Mouse (Mus musculus) limb, embryonic 13.5 days (tissue): ENCODE measurements at regions not wholly inside any gene's neighbourhood (a gene's known extent, or its start where the extent isn't known, plus 50 kb on each side); places are given as distances from the start of the nearest gene placed in this dataset.

Source experiments
- ATAC-seq: fragments of 200-750 bp; cut with Nextera tagmentation; 2 replicates; pipeline ENCODE4 v1.8.0; 2017; ENCODE audit warnings: low read depth, moderate number of reproducible peaks, moderate TSS enrichment; ENCODE audit not compliant: low FRiP score
- H3K27ac ChIP-seq: fragments of 300-500 bp; sonication (generic); 2 replicates; pipeline ENCODE4 v1.5.1; 2015; ENCODE audit warnings: inconsistent platforms, mild to moderate bottlenecking, moderate library complexity
- H3K27me3 ChIP-seq: fragments of 300-500 bp; sonication (generic); 2 replicates; pipeline ENCODE4 v1.6.1; 2015; ENCODE audit warnings: mild to moderate bottlenecking, inconsistent platforms
- H3K36me3 ChIP-seq: fragments of 300-500 bp; sonication (generic); 2 replicates; pipeline ENCODE4 v1.6.1; 2015; ENCODE audit warnings: inconsistent platforms, mild to moderate bottlenecking, moderate library complexity
- H3K4me1 ChIP-seq: fragments of 300-500 bp; sonication (generic); 2 replicates; pipeline ENCODE4 v1.6.1; 2015; ENCODE audit warnings: inconsistent platforms
- H3K4me2 ChIP-seq: fragments of 300-500 bp; sonication (generic); replicated peaks from 2 replicates; pipeline ENCODE4 v1.6.1; 2015; ENCODE audit warnings: inconsistent platforms, mild to moderate bottlenecking, moderate library complexity
- H3K4me3 ChIP-seq: fragments of 300-500 bp; sonication (generic); 2 replicates; pipeline ENCODE4 v1.5.1; 2015; ENCODE audit warnings: moderate library complexity, mild to moderate bottlenecking, inconsistent platforms
- H3K9ac ChIP-seq: fragments of 300-500 bp; sonication (generic); 2 replicates; pipeline ENCODE4 v1.6.1; 2015; ENCODE audit warnings: mild to moderate bottlenecking, inconsistent platforms
- H3K9me3 ChIP-seq: fragments of 300-500 bp; sonication (generic); 2 replicates; pipeline ENCODE4 v1.6.1; 2016; ENCODE audit warnings: inconsistent platforms
- WGBS: fragments of 180-500 bp; shearing (Covaris S2); methylation state at CpG from one replicate; pipeline ENCODE4 v1.1.7; 2015; 5-methylcytosine and 5-hydroxymethylcytosine counted together

DNA sequence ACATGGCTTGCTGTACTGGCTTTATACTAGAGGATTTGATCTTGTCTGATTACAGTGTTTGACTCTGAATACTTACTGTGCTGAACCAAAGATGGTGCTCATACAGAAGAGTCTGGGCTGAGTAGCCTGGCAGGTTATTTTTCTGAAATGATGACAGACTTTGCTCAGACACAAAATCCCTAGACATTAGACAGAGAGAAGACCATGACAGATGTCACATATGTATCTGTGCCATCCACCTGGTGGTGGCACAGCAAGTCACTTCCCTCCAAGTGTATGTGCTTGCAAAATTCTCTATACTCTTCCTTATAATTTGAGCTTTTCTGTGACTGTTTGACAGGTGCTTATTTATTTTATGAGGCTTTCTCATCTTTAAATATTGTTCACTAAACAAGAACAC, 80.7 kb downstream of the Gm7361 start:
- H3K4me2 ChIP-seq, result no peak overlapping the region
- ATAC-seq, result no peak
- H3K4me1 ChIP-seq, result no peaks in the 10 kb centered on the region
- H3K9ac ChIP-seq, result no peak overlapping the region
- H3K4me3 ChIP-seq, result no peak overlapping the region
- H3K27me3 ChIP-seq, result no peaks in the 10 kb centered on the region
- no peaks in the 10 kb centered on the region for H3K9me3 ChIP-seq
- H3K36me3 ChIP-seq, result no peaks in the 10 kb centered on the region
- H3K27ac ChIP-seq, result no peak overlapping the region

DNA sequence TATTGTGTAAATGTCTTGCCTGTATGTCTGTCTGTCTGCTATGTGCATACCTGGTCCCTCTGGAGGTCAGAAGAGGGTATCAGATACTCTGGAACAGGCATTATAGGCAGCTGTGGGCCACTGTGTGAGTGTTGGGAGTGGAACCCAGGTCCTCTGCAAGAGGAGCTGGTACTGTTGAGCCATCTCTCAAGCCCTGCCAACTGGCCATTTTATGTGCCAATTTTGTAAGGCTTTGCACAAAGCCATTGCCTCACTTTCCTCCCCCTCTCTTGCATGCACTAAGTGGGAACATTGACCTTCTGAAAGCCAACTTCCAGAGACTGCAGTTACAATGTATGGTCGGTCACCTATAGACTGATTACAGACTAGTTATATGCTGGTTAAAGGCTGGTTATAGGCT, 81.8 kb downstream of the Gm7361 start:
- H3K4me3 ChIP-seq, result no peak overlapping the region
- no peak overlapping the region for H3K27ac ChIP-seq
- no peak for ATAC-seq
- no peaks in the 10 kb centered on the region for H3K36me3 ChIP-seq
- no peak overlapping the region for H3K4me2 ChIP-seq
- H3K9ac ChIP-seq, result no peak overlapping the region
- WGBS, result 88% methylated on average over 1 of the region's 1 CpGs
- no peaks in the 10 kb centered on the region for H3K27me3 ChIP-seq
- no peaks in the 10 kb centered on the region for H3K9me3 ChIP-seq
- no peaks in the 10 kb centered on the region for H3K4me1 ChIP-seq

DNA sequence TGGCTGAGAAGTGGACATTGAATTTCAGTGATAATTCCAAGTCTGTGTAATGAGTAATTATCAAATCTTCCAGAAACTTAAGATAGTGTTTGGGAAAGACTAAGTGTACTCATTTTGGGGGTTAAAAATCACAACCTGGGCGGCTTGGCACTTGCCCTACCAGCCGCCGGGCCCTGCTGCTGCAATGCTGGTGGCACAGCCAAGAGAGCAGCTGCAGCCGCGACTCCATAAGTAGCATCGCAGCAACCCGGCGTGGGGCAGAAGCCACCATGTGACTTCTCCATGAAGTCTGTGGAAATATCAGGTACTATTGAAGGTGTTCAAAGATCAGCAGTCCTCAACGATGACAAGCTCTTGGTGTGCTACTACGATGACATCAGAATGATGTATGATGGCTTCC, 97.7 kb downstream of the Gm7361 start:
- 93% methylated on average over 10 of the region's 10 CpGs for WGBS
- Histone ChIP-seq H3K9me3 (no peaks in the 10 kb centered on the region), H3K9ac (no peak overlapping the region), H3K4me1 (no peaks in the 10 kb centered on the region), H3K4me3 (no peak overlapping the region), H3K4me2 (no peak overlapping the region), H3K36me3 (no peaks in the 10 kb centered on the region), H3K27ac (no peak overlapping the region), H3K27me3 (no peaks in the 10 kb centered on the region)
- no peak for ATAC-seq

DNA sequence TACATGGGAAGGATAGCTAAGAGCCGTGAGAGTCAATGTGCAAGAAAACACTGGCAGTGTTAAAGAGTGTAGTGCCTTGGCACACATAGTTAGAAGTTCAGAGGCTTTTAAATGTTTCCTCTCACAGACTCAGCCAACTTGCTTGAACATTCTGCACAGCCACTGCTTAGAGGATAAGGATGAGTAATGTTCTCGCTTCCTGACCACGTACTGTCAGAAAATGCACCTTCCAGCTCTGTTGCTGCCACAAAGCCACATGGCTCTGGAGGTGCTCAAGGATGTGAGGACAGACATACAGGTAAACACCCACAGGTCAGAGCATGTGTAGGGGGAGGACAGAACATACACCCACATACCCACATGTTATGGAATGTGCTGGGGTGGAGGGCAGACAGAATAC, 101.6 kb downstream of the Gm7361 start:
- no peak for ATAC-seq
- H3K27ac ChIP-seq, result no peak overlapping the region
- H3K4me2 ChIP-seq, result no peak overlapping the region
- no peak overlapping the region for H3K9ac ChIP-seq
- no peak overlapping the region for H3K4me3 ChIP-seq
- H3K27me3 ChIP-seq, result no peaks in the 10 kb centered on the region
- H3K4me1 ChIP-seq, result no peaks in the 10 kb centered on the region
- 87% methylated on average over 3 of the region's 3 CpGs for WGBS
- H3K36me3 ChIP-seq, result no peaks in the 10 kb centered on the region
- H3K9me3 ChIP-seq, result no peaks in the 10 kb centered on the region

DNA sequence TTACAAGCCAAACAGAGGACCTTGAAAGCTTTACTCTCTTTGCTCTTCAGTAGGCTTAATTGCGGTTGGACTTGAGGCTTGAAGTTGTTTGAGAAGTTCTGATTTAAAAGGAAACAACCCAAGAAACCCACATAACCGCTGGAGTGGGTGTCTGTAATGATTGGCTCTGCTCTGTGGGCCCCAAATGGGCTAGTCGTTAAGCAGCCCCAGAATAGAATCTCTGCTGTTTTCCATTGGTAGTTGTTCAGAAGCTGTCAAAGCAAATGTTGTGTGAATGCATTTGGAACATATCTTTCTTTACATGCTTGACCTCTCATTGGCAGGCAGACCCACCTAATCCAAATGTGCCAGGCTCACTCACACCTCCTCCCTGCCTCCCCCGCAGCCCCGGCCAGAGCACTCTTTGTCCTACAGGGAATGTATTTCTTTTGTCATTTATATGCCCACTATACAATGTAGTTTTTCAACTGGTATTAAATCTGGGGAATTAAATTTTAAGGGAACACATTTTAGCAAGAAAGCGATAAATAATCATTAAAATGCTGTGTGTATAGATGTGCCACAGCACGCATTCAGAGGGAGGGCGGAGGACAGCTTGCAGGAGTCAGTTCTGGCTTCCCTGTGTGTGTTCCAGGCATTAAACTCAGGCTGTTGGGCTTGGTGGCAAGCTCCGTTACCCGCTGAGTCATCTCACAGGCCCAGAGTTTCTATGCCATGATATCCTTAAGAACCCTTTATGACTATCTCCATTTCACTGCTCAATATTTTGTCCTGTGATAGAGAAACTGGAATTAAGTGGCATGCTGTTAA, 116.9 kb downstream of the Gm7361 start:
- Histone ChIP-seq H3K27ac (no peak overlapping the region), H3K4me3 (no peak overlapping the region), H3K9me3 (no peaks in the 10 kb centered on the region), H3K27me3 (0 out of 2 replicates have a peak, but pooled peaks cover 2% of the 10 kb centered on the region), H3K4me2 (no peak overlapping the region), H3K4me1 (peaks cover 9% of the 10 kb centered on the region; the same call in 1 of the 2 replicates), H3K36me3 (no peaks in the 10 kb centered on the region), H3K9ac (no peak overlapping the region)
- ATAC-seq, result no peak
- 38% methylated on average over 10 of the region's 10 CpGs for WGBS

DNA sequence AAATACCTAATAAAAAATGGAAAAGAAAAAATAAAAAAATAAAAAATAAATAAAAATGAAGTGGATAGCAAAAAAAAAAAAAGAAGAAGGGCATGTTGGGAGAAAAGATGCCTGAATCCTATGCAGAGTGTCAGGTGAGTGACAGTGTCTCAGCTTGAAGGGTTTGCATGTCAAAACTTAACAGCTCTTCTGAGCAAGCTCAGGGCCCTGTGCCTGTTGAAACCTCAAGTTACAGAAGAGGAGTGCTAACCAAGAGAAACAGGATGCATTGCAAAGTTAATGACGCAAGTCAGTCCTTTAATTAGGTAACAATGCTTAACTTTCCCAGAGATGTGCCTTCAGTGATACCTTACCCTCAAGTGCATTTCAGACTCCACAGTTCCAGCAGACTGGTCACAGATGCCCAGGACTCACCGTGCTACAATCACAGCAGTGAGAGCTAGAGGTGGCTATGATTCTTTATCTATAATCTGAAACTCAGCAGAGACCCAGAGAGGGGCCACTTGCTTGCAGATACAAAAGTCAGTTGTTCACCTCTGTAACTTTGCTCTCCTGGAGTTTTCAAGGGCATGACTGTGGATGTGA, 149.7 kb downstream of the Gm7361 start:
- no peaks in the 10 kb centered on the region for H3K4me1 ChIP-seq
- no peak overlapping the region for H3K4me3 ChIP-seq
- no peaks in the 10 kb centered on the region for H3K36me3 ChIP-seq
- H3K27ac ChIP-seq, result no peak overlapping the region
- H3K9me3 ChIP-seq, result no peaks in the 10 kb centered on the region
- H3K27me3 ChIP-seq, result no peaks in the 10 kb centered on the region
- no peak overlapping the region for H3K4me2 ChIP-seq
- no peak overlapping the region for H3K9ac ChIP-seq
- no peak for ATAC-seq
- WGBS, result 80% methylated on average over 2 of the region's 2 CpGs

DNA sequence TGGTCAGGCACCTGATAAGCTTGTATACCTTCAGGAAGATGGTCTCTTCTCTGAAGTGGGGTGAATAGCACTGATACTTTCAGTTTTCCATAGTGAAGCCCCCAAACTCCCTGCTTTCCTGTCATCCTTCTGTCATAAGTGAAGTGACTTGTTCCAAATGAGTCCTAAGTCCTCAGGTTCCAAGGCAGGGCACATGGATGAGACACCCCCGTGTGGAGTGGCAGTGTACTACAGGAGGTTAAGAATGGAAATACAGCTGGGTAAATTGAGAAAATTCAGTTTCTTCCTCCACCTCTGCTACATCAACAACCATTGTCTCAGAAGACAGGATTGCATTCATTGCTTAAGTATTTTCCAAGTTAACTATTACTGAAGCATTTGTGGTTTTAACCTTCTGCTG, 155.7 kb downstream of the Gm7361 start:
- Histone ChIP-seq H3K4me1 (no peaks in the 10 kb centered on the region), H3K27ac (no peak overlapping the region), H3K4me2 (no peak overlapping the region), H3K9me3 (no peaks in the 10 kb centered on the region), H3K9ac (no peak overlapping the region), H3K27me3 (no peaks in the 10 kb centered on the region), H3K36me3 (no peaks in the 10 kb centered on the region), H3K4me3 (no peak overlapping the region)
- WGBS, result 38% methylated on average over 1 of the region's 1 CpGs
- no peak for ATAC-seq

DNA sequence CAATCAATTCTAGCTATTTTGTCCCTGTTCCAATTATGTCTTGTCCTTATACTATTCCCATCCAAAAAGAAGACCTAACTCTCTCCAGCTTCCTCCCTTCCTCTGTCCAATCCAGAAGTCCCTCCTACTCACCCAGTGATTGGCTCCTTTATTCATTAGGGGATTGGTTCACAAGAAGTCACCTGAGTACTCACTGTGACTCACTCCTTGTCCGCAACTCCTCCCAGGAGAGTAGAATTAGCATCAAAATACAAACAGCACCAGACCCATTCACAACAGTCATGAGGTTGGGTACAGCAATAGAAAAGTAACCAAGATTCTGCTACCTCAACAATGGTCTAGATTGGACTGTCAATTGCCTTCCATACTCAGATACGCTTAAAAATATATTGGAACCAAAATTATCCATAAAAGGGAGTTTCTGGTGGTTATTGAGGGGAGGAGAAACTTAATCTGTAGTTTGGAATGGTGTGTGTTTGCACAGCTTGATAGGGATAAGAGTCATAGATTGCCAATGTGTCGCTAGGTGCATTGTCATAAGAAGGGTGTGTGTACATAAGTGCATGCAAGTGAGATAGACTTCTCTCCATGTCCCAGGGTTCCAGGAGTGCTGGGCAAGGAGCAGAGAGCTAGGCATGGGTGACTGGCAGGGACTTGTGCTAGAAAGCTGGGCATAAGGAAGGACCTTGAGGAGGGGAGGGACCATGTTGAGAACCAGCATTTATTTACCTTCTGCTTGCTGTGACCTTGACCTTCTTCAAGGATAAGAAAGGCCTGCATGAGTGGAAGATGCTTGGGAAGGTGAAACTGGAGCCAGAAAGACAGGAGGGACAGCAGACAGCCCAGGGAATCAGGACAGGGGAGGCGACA, 187.1 kb downstream of the Gm7361 start:
- no peaks in the 10 kb centered on the region for H3K4me1 ChIP-seq
- no peaks in the 10 kb centered on the region for H3K36me3 ChIP-seq
- no peaks in the 10 kb centered on the region for H3K9me3 ChIP-seq
- 78% methylated on average over 4 of the region's 4 CpGs for WGBS
- H3K4me2 ChIP-seq, result no peak overlapping the region
- no peak for ATAC-seq
- no peak overlapping the region for H3K27ac ChIP-seq
- no peaks in the 10 kb centered on the region for H3K27me3 ChIP-seq
- no peak overlapping the region for H3K4me3 ChIP-seq
- H3K9ac ChIP-seq, result no peak overlapping the region

DNA sequence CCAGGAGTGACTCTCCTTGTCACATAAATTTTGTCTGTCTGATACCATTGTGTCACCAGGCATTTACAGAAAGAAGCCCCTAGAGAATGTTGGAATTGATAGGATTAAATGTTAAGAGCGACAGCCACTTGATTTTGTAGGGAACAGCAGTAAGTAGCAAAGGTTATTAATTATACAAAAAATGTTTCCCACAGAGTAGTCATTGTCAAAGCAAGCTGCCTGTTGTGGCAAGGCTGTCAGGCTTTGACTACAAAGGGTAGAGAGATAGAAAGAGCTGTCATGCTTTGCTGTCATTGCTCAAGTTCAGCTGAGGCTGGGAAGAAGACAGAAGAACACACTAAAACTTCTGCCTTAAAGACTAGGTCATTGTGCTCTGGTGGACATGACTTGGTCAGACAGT, 193.8 kb downstream of the Gm7361 start:
- WGBS, result 78% methylated on average over 1 of the region's 1 CpGs

DNA sequence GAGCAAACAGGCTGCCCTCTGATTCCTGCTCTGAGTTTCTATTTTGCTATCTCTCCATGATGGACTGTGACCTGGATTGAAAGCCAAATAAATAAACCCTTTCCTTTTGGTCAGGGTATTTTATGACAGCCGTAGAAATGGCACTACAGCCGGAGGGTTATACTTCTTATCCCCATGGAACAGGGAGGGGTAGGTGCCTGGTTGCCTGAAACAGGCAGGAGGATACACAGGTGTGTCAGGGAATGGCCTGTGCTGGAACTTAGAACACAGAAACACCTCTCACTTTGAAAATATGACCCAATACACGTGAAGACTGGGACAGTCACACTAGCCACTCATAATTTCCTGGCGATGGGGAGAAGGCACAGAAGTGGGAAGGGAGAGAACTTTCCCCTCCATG, 200.1 kb downstream of the Gm7361 start:
- H3K4me2 ChIP-seq, result no peak overlapping the region
- H3K36me3 ChIP-seq, result no peaks in the 10 kb centered on the region
- H3K9me3 ChIP-seq, result no peaks in the 10 kb centered on the region
- no peaks in the 10 kb centered on the region for H3K27me3 ChIP-seq
- H3K27ac ChIP-seq, result no peak overlapping the region
- H3K4me3 ChIP-seq, result no peak overlapping the region
- no peaks in the 10 kb centered on the region for H3K4me1 ChIP-seq
- 67% methylated on average over 4 of the region's 4 CpGs for WGBS
- ATAC-seq, result no peak
- H3K9ac ChIP-seq, result no peak overlapping the region

More for the DNA sequence above, 193.8 kb downstream of the Gm7361 start:
- H3K27me3 ChIP-seq, result no peaks in the 10 kb centered on the region
- H3K36me3 ChIP-seq, result no peaks in the 10 kb centered on the region
- no peak for ATAC-seq
- H3K9ac ChIP-seq, result no peak overlapping the region
- no peak overlapping the region for H3K27ac ChIP-seq
- no peaks in the 10 kb centered on the region for H3K4me1 ChIP-seq
- H3K4me2 ChIP-seq, result no peak overlapping the region
- H3K4me3 ChIP-seq, result no peak overlapping the region
- no peaks in the 10 kb centered on the region for H3K9me3 ChIP-seq

DNA sequence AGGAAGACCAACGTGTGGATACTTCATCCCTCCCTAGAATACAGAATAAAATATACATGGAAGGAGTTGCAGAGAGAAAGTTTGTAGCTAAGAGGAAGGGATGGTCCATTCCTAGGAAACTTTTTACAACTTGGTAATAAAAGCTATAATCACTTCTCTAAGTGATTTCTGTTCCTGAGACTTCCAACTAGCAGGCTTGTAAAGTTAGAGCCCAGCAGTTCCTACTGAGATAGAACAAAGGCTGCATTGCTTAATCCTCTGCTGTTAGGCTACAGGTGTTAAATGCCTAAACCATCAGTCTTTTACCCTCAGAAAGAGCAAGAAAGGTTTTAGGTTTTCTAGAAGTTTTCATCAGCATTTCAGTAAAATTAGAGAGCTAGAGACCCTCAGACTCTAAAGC, 209.2 kb downstream of the Gm7361 start:
- Histone ChIP-seq H3K36me3 (no peaks in the 10 kb centered on the region), H3K4me1 (no peaks in the 10 kb centered on the region), H3K27ac (no peak overlapping the region), H3K9me3 (no peaks in the 10 kb centered on the region), H3K4me2 (no peak overlapping the region), H3K27me3 (no peaks in the 10 kb centered on the region), H3K9ac (no peak overlapping the region), H3K4me3 (no peak overlapping the region)
- WGBS, result 52% methylated on average over 1 of the region's 1 CpGs
- no peak for ATAC-seq

DNA sequence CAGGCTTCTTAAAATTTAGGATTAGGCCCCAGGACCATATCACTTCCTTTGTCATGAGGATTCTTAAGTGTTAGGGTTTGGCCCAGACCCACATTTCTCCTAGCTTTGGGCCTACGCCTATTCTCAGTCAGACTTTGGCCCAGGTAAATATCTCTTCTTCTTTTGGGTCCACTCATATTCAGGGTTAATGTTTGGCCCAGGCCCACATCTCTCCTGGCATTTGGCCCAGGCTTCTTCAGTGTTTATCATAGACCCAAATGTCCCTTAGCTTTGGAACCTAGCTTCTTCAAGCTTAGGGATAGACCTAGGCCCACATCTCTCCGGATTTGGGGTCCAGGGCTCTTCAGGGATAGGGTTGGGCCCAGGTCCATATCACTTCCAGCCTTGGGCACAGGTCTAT, 228.2 kb downstream of the Gm7361 start:
- H3K9me3 ChIP-seq, result no peaks in the 10 kb centered on the region
- H3K27me3 ChIP-seq, result no peaks in the 10 kb centered on the region
- H3K27ac ChIP-seq, result no peak overlapping the region
- WGBS, result 80% methylated on average over 2 of the region's 2 CpGs
- no peak overlapping the region for H3K9ac ChIP-seq
- no peak overlapping the region for H3K4me3 ChIP-seq
- no peaks in the 10 kb centered on the region for H3K36me3 ChIP-seq
- H3K4me1 ChIP-seq, result no peaks in the 10 kb centered on the region
- ATAC-seq, result no peak
- H3K4me2 ChIP-seq, result no peak overlapping the region
